Mouse (Mus musculus): ENCODE measurements around the gene Btbd11.
"Not testable (repeated sequence)": the region's sequence is repeated elsewhere in the genome, so short reads cannot be mapped to it uniquely, and the experiment has no call there.

Btbd11 gene

GRCm38 (mm10) chr10:85682446-85682845 is 295.8 kb downstream of the Btbd11 start:
- in situ Hi-C loops (cut with MboI; ENCODE audit: low pct_unique_long_range_greater_than_20kb in 1 of 2, low sequenced_read_pairs in 2 of 2, unreplicated experiment in 1 of 2), result no loop called here

GRCm38 (mm10) chr10:85694429-85694828 is 307.8 kb downstream of the Btbd11 start:
- in situ Hi-C loops (cut with MboI; ENCODE audit: low pct_unique_long_range_greater_than_20kb in 1 of 2, low sequenced_read_pairs in 2 of 2, unreplicated experiment in 1 of 2), result not testable (repeated sequence)

GRCm38 (mm10) chr10:85699721-85700120 is 313.1 kb downstream of the Btbd11 start:
- in situ Hi-C loops (cut with MboI; ENCODE audit: low pct_unique_long_range_greater_than_20kb in 1 of 2, low sequenced_read_pairs in 2 of 2, unreplicated experiment in 1 of 2), result no loop called here

GRCm38 (mm10) chr10:85709790-85710189 is 323.2 kb downstream of the Btbd11 start:
- in situ Hi-C loops (cut with MboI; ENCODE audit: low pct_unique_long_range_greater_than_20kb in 1 of 2, low sequenced_read_pairs in 2 of 2, unreplicated experiment in 1 of 2), result not testable (repeated sequence)
